Mouse (Mus musculus): ENCODE measurements at regions not wholly inside any gene's neighbourhood (a gene's known extent, or its start where the extent isn't known, plus 50 kb on each side); places are given as distances from the start of the nearest gene placed in this dataset.

DNA sequence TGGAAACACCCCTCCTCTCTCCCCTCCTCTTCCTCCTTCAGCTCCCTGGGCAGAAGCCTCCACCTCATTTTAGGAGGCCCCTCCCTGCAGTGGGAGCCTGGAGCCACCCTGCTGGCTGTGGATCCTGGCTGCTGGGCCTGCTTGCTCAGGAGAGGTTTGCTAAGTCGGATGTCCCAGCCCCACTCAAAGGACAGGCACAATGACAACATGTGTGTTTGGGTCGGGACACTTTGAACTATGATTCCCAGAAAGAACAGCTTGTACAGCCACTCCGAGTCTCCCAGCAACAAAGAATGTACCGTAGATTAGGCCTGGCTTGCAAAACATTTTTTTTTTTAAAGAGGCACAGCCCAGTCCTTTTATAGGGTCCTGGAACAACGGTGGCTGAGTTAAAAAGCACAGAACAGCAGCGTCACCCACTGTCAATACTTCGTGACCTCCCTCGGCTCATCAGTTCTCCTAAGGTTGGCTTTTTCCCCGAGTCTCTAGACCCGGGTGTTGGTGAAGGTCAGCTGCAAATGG is 142.7 kb upstream of the Irf2bp2 start:
- WGBS: 31% methylated on average over 10 of the region's 10 CpGs
- TF ChIP-seq CTCF (IDR thresholded peaks at IDR 0.05; ENCODE audit: insufficient read depth, low read depth, low read length) (no peak), POLR2A (IDR thresholded peaks at IDR 0.05; ENCODE audit: insufficient read depth, low read depth, low read length) (no peak)
- Histone ChIP-seq H3K27ac (ENCODE audit: insufficient read depth, low read depth, low read length) (peak overlapping the region; percentile 96), H3K4me1 (ENCODE audit: control insufficient read depth, insufficient read depth, low read length) (peaks cover 26% of the 10 kb centered on the region), H3K4me3 (ENCODE audit: insufficient read depth, low read depth, low read length) (no peak overlapping the region)

GRCm38 (mm10) chr8:126735488-126736440 is 142.0 kb upstream of the Irf2bp2 start:
- Histone ChIP-seq H3K4me1 (ENCODE audit: control insufficient read depth, insufficient read depth, low read length) (peaks cover 26% of the 10 kb centered on the region), H3K4me3 (ENCODE audit: insufficient read depth, low read depth, low read length) (no peak overlapping the region), H3K27ac (ENCODE audit: insufficient read depth, low read depth, low read length) (peak overlapping the region; percentile 96)
- WGBS: 33% methylated on average over 25 of the region's 25 CpGs
- TF ChIP-seq CTCF (IDR thresholded peaks at IDR 0.05; ENCODE audit: insufficient read depth, low read depth, low read length) (no peak), POLR2A (IDR thresholded peaks at IDR 0.05; ENCODE audit: insufficient read depth, low read depth, low read length) (no peak)

DNA sequence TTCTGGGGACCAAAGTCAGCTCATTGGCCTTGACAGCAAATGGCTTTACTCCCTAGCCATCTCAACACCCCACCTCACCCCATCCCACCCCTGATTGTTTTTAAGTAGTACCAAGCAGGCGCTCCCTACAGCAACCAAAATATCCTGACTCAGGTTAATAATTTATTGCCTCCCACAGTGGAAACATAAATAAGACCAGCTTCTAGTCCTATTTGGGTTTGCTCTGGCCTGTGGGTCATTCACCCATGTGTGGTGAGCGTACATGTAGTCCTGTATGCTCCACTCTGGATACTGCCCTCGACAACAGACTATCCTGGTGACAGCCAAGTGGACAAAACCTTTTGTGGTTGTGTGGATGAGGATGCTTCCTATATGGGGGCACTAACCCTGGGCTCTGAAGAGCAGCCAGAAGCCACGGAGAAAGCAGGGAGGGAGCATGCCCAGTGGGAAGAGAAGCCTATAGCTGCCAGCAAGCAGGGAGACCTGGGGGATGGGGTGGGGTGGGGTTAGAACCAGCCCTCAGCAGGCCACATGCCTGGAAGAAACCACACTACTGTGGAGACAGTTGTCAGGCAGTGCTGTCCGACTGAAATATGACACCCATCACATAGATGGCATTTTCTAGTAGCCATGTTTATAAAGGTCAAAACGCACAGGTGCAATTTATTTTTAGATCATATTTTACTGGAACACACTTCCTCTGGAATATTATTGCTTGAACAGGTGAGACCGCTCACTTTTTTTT is 141.1 kb upstream of the Irf2bp2 start:
- no peak for TF ChIP-seq POLR2A (IDR thresholded peaks at IDR 0.05; ENCODE audit: insufficient read depth, low read depth, low read length)
- no peak for TF ChIP-seq CTCF (IDR thresholded peaks at IDR 0.05; ENCODE audit: insufficient read depth, low read depth, low read length)

DNA sequence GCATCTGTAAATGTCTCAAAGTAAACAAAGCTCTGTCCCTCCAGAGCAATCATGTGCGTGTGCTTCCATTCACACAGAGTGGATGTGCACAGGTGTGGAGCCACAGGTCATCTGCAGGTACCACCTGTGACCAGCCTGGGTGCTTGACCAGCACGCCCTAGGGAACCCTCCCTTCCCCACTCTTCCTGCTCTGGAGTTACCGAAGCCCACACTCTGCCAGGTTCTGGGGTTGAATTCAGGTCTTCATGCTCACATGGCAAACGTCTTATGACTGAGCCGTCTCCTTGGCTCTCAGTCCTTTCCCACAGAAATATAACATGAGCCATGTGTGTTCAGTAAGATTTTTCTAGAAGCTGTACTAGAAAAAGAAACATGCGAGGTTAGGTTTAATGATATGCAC is 140.0 kb upstream of the Irf2bp2 start:
- Histone ChIP-seq H3K4me3 (ENCODE audit: insufficient read depth, low read depth, low read length) (no peak overlapping the region), H3K27ac (ENCODE audit: insufficient read depth, low read depth, low read length) (no peak overlapping the region), H3K4me1 (ENCODE audit: control insufficient read depth, insufficient read depth, low read length) (peaks cover 26% of the 10 kb centered on the region)
- TF ChIP-seq POLR2A (IDR thresholded peaks at IDR 0.05; ENCODE audit: insufficient read depth, low read depth, low read length): no peak
- no peak for TF ChIP-seq CTCF (IDR thresholded peaks at IDR 0.05; ENCODE audit: insufficient read depth, low read depth, low read length)
- 89% methylated on average over 6 of the region's 6 CpGs for WGBS

More for the DNA sequence above, 141.1 kb upstream of the Irf2bp2 start:
- H3K4me3 ChIP-seq (ENCODE audit: insufficient read depth, low read depth, low read length): no peak overlapping the region
- H3K4me1 ChIP-seq (ENCODE audit: control insufficient read depth, insufficient read depth, low read length): peaks cover 26% of the 10 kb centered on the region
- H3K27ac ChIP-seq (ENCODE audit: insufficient read depth, low read depth, low read length): peak overlapping the region; percentile 96; the same call in 1 of the 2 replicates
- 79% methylated on average over 7 of the region's 7 CpGs for WGBS

DNA sequence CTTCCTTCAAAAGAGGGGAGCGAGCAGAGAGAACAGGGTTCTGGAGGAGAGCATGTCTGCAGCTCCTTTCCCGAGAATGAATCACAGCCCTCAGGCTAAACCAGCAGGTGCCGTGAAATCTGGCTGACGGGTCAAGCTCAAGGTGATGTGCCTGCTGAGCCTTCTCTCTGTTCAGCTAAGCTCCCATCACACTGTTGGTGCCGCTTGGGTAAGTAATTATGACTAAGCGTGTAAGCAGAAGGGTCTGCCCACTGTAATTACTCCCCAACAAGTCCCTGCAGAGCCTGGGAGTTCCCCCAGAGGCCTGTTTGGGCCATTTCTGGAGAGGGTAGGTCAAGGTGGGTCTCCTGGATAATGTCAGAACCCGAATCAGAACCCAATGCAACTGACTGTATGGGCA is 139.5 kb upstream of the Irf2bp2 start:
- Histone ChIP-seq H3K4me1 (ENCODE audit: control insufficient read depth, insufficient read depth, low read length) (peaks cover 26% of the 10 kb centered on the region), H3K4me3 (ENCODE audit: insufficient read depth, low read depth, low read length) (no peak overlapping the region), H3K27ac (ENCODE audit: insufficient read depth, low read depth, low read length) (no peak overlapping the region)
- TF ChIP-seq CTCF (IDR thresholded peaks at IDR 0.05; ENCODE audit: insufficient read depth, low read depth, low read length) (no peak), POLR2A (IDR thresholded peaks at IDR 0.05; ENCODE audit: insufficient read depth, low read depth, low read length) (no peak)
- WGBS: 33% methylated on average over 7 of the region's 7 CpGs

DNA sequence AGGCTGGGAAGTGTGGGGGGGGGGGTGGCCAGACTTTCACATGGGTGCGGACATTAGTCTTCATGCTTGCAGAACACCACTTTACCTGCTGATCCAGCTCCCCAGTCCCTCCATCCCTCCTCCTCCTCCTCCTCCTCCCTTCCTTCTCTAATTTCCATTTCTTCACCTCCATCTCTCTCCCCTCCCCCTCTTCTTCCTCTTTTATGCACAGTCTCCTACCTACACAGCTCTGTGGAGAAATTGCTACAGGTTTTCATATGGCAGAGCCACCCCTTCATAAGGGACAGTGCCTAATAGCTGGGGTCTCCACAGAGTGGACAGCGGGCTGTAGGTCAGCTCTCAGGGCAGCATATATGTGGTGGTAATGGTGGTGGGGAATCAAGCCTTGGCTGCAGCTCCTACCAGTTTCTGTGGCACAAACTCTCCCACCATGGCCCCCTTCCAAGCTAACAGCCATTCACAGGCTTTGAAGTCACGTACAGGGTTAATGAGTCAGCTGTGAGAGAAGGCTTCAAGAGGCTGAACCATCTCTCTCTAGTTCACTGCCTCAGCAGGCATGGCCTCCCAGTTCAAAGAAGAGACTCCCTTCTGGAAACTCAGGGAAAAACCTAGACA is 136.3 kb upstream of the Irf2bp2 start:
- peaks cover 11% of the 10 kb centered on the region for H3K4me1 ChIP-seq (ENCODE audit: control insufficient read depth, insufficient read depth, low read length)
- no peak overlapping the region for H3K27ac ChIP-seq (ENCODE audit: insufficient read depth, low read depth, low read length)
- WGBS: 84% methylated on average over 3 of the region's 3 CpGs
- TF ChIP-seq POLR2A (IDR thresholded peaks at IDR 0.05; ENCODE audit: insufficient read depth, low read depth, low read length): no peak
- no peak for TF ChIP-seq CTCF (IDR thresholded peaks at IDR 0.05; ENCODE audit: insufficient read depth, low read depth, low read length)
- no peak overlapping the region for H3K4me3 ChIP-seq (ENCODE audit: insufficient read depth, low read depth, low read length)

DNA sequence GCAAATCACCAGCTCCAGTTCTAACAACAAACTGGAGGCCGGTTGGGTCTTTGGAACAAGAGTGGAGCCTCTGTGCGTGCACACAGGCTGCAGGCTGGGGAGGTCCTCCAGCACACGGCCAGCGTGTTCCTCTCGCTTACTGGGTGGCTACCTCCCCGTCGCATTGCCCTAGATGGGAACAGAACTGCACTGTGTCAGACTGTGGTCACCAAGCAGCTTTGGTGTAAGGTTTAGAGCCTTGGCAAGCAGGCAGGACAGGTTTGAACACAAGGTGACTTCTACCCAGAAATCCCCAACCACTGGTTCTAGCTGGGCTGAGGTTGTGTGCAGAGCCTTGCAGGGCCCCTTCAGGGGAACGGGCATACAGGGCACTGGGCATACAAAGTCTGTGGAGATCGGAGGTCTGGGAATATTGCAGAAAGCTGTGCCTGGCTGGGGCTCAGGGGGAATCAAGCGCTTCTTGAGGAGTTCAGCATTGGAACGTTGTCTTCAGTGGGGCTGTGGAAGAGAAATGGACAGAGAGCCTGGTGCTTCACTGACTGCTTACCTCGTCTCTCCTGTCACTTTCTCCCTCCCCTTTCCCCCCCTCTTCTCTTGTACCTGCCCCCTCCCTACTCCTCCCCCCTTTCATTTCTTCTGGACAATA is 135.3 kb upstream of the Irf2bp2 start:
- WGBS: 85% methylated on average over 12 of the region's 12 CpGs
- no peak overlapping the region for H3K4me3 ChIP-seq (ENCODE audit: insufficient read depth, low read depth, low read length)
- H3K27ac ChIP-seq (ENCODE audit: insufficient read depth, low read depth, low read length): no peak overlapping the region
- peaks cover 8% of the 10 kb centered on the region for H3K4me1 ChIP-seq (ENCODE audit: control insufficient read depth, insufficient read depth, low read length)
- TF ChIP-seq CTCF (IDR thresholded peaks at IDR 0.05; ENCODE audit: insufficient read depth, low read depth, low read length): no peak
- no peak for TF ChIP-seq POLR2A (IDR thresholded peaks at IDR 0.05; ENCODE audit: insufficient read depth, low read depth, low read length)

- no peak for TF ChIP-seq POLR2A (IDR thresholded peaks at IDR 0.05; ENCODE audit: insufficient read depth, low read depth, low read length)
- TF ChIP-seq CTCF (IDR thresholded peaks at IDR 0.05; ENCODE audit: insufficient read depth, low read depth, low read length): no peak
- 97% methylated on average over 5 of the region's 5 CpGs for WGBS
- no peak overlapping the region for H3K4me3 ChIP-seq (ENCODE audit: insufficient read depth, low read depth, low read length)
- H3K4me1 ChIP-seq (ENCODE audit: control insufficient read depth, insufficient read depth, low read length): peaks cover 1% of the 10 kb centered on the region
- H3K27ac ChIP-seq (ENCODE audit: insufficient read depth, low read depth, low read length): no peak overlapping the region
Measured at GRCm38 (mm10) chr8:126728135-126728534, 134.3 kb upstream of the Irf2bp2 start.

All from olfactory bulb, adult 2 months (tissue).